9 mouse cellular contexts compared by ENCODE assay signal in the genomic region with DNA sequence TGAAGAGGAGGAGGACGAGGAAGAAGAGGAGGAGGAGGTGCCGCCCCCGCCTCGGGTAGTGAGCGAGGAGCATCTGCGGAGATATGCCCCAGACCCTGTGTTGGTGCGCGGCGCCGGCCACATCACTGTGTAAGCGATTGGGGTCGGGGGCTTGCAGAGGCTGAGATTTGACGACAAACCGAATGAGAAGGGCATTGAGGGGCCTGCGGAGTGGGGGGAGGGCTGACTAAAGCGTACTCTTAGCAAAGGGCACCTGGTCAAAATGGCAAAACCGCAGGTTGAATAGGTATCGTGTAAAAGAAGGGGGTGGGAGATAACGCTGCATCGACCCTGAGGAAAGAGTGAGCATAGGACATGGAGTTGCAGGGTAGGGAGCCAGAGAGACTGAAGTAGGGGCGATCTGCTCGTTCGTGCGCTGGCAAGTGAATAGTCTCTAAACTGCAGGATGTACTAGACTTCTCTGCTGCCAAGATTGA. TPM values are rescaled to one million over a fixed set of nuclear protein-coding genes. Genes with fewer than 3 reads are reported as not detected.
DNase-seq lines count a peak whose midpoint lies in the region; ATAC-seq and TF ChIP-seq lines count a peak whose summit lies in the region.
"Had no signal": no experiment of that assay in that cellular context is flagged by ENCODE, and none has a peak within 500 bp of the region (broad histone marks: within the 10 kb centered on the region; RNA-seq: fewer than 3 reads in every experiment).

No protein-coding gene starts in this region.

- peak overlapping the region; percentile 56 for H3K9ac ChIP-seq in heart, embryonic 15.5 days
- H3K9ac ChIP-seq in limb, embryonic 13.5 days, result peak overlapping the region; percentile 67

- peak overlapping the region; percentile 64 for H3K4me2 ChIP-seq in heart, embryonic 15.5 days
- H3K4me2 ChIP-seq in limb, embryonic 13.5 days (replicated peaks), result peak overlapping the region; percentile 62

- 8% methylated on average over 24 of the region's 24 CpGs for WGBS in heart, embryonic 15.5 days
- 6% methylated on average over 24 of the region's 24 CpGs for WGBS in limb, embryonic 13.5 days

- no peak for TF ChIP-seq CTCF in E14TG2a.4 (conservative IDR thresholded peaks at IDR 0.05; ENCODE audit: low read length)

- H3K36me3 ChIP-seq in E14TG2a.4 (ENCODE audit: insufficient read depth, low read length), result 0 out of 2 replicates have a peak, but pooled peaks cover 3% of the 10 kb centered on the region
- H3K36me3 ChIP-seq in heart, embryonic 15.5 days, result no peaks in the 10 kb centered on the region
- H3K36me3 ChIP-seq in limb, embryonic 13.5 days, result no peaks in the 10 kb centered on the region

- H3K27me3 ChIP-seq in E14TG2a.4 (ENCODE audit: insufficient read depth, low read length), result no peaks in the 10 kb centered on the region
- H3K27me3 ChIP-seq in heart, embryonic 15.5 days, result peaks cover 51% of the 10 kb centered on the region
- H3K27me3 ChIP-seq in limb, embryonic 13.5 days, result peaks cover 53% of the 10 kb centered on the region

- no peaks in the 10 kb centered on the region for H3K9me3 ChIP-seq in E14TG2a.4 (ENCODE audit: low read length)
- no peaks in the 10 kb centered on the region for H3K9me3 ChIP-seq in heart, embryonic 15.5 days (replicated peaks)
- no peaks in the 10 kb centered on the region for H3K9me3 ChIP-seq in limb, embryonic 13.5 days

- H3K4me3 ChIP-seq in E14TG2a.4 (replicated peaks; ENCODE audit: low read length), result peak overlapping the region; percentile 84
- H3K4me3 ChIP-seq in brown adipose tissue, adult 24 weeks (ENCODE audit: insufficient read depth, low read depth, low read length), result peak overlapping the region; percentile 79
- H3K4me3 ChIP-seq in heart, embryonic 15.5 days, result peak overlapping the region; percentile 61
- H3K4me3 ChIP-seq in limb, embryonic 13.5 days, result peak overlapping the region; percentile 60

- ATAC-seq in heart, embryonic 15.5 days (replicated peaks; ENCODE audit: insufficient number of reproducible peaks, insufficient read depth, low FRiP score, low read depth), result no peak; the same call in 1 of the 2 replicates
- ATAC-seq in limb, embryonic 13.5 days (ENCODE audit: low FRiP score, low read depth), result peak; percentile 78; the same call in 1 of the 2 replicates
- no peak for ATAC-seq in granulocyte monocyte progenitor cell, adult 5-6 weeks (replicated peaks; ENCODE audit: poor library complexity, severe bottlenecking)

- no peak overlapping the region for H3K27ac ChIP-seq in brown adipose tissue, adult 24 weeks (replicated peaks; ENCODE audit: low read depth, low read length)
- H3K27ac ChIP-seq in heart, embryonic 15.5 days, result no peak overlapping the region
- H3K27ac ChIP-seq in limb, embryonic 13.5 days, result no peak overlapping the region

- 0 out of 2 replicates have a peak, but pooled peaks cover 5% of the 10 kb centered on the region for H3K4me1 ChIP-seq in E14TG2a.4 (replicated peaks; ENCODE audit: low read depth, low read length)
- no peaks in the 10 kb centered on the region for H3K4me1 ChIP-seq in brown adipose tissue, adult 24 weeks (ENCODE audit: control insufficient read depth, insufficient read depth, insufficient read length, low read length)
- H3K4me1 ChIP-seq in heart, embryonic 15.5 days (replicated peaks), result no peaks in the 10 kb centered on the region
- no peaks in the 10 kb centered on the region for H3K4me1 ChIP-seq in limb, embryonic 13.5 days

- DNase-seq in kidney, adult 18-20 months, result peak; percentile 6
- DNase-seq in kidney, adult 11 months, result no peak
- peak; percentile 1 to 6 for DNase-seq in right cerebral cortex, postnatal 36 days (ENCODE audit: low spot score in 2 of 2)

RNA-seq across cellular contexts. Expression of gene Chic1, which starts 0.5 kb away (rescaled TPM):
- 0.28 TPM in 1 of 2 replicates, not detected in the other for polyA plus RNA-seq in brown adipose tissue, adult 24 weeks (2012; ENCODE audit: insufficient read depth, insufficient read length, missing spikeins)
- polyA plus RNA-seq in heart, embryonic 15.5 days (2015; fragmentation: Nextera tagmentation; extraction: Ambion mirVana), result 1.7 and 2.0 TPM in 2 replicates
- polyA plus RNA-seq in limb, embryonic 13.5 days (2015; fragmentation: Nextera tagmentation; extraction: Ambion mirVana), result 3.8 TPM in 2 replicates
- total RNA-seq in granulocyte monocyte progenitor cell, adult 5-6 weeks (2014; fragmentation: Nextera tagmentation), result not detected in 2 replicates
- total RNA-seq in granulocyte monocyte progenitor cell, adult 5-6 weeks (2017), result not detected in 2 replicates

RNA-seq across cellular contexts. Expression of gene Cdx4, which starts 35.6 kb away (rescaled TPM):
- polyA plus RNA-seq in brown adipose tissue, adult 24 weeks (2012; ENCODE audit: insufficient read depth, insufficient read length, missing spikeins), result not detected in 2 replicates
- polyA plus RNA-seq in heart, embryonic 15.5 days (2015; fragmentation: Nextera tagmentation; extraction: Ambion mirVana), result not detected in 2 replicates
- polyA plus RNA-seq in limb, embryonic 13.5 days (2015; fragmentation: Nextera tagmentation; extraction: Ambion mirVana), result not detected in 2 replicates
- not detected in 2 replicates for total RNA-seq in granulocyte monocyte progenitor cell, adult 5-6 weeks (2014; fragmentation: Nextera tagmentation)
- not detected in 2 replicates for total RNA-seq in granulocyte monocyte progenitor cell, adult 5-6 weeks (2017)
- total RNA-seq: layer of hippocampus, adult 8-10 months had no signal

RNA-seq across cellular contexts. Expression of gene Tsx, which starts 57.5 kb away (rescaled TPM):
- not detected in 2 replicates for polyA plus RNA-seq in brown adipose tissue, adult 24 weeks (2012; ENCODE audit: insufficient read depth, insufficient read length, missing spikeins)
- polyA plus RNA-seq in heart, embryonic 15.5 days (2015; fragmentation: Nextera tagmentation; extraction: Ambion mirVana), result 0.26 TPM in 1 of 2 replicates, not detected in the other
- polyA plus RNA-seq in limb, embryonic 13.5 days (2015; fragmentation: Nextera tagmentation; extraction: Ambion mirVana), result 0.56 and 0.61 TPM in 2 replicates
- not detected in 2 replicates for total RNA-seq in granulocyte monocyte progenitor cell, adult 5-6 weeks (2014; fragmentation: Nextera tagmentation)
- total RNA-seq in granulocyte monocyte progenitor cell, adult 5-6 weeks (2017), result not detected in 2 replicates
